Mouse (Mus musculus): Measurements from ENCODE around the gene Cuedc1.
A peak's percentile ranks its signal among the peaks of the same experiment; 100 is the strongest.

Gene Cuedc1

GRCm38 (mm10) chr11:88118817-88119642, 21.2 kb downstream of the Cuedc1 start:
- DNase-seq = peak; percentile 80 to 91

- DNase-seq = no peak
Observed at GRCm38 (mm10) chr11:88122545-88122944, 24.7 kb downstream of the Cuedc1 start.

GRCm38 (mm10) chr11:88123021-88123420, 25.2 kb downstream of the Cuedc1 start:
- DNase-seq = no peak

- DNase-seq = no peak
Observed at GRCm38 (mm10) chr11:88123731-88124130, 25.9 kb downstream of the Cuedc1 start.

- no peak for DNase-seq
Observed at GRCm38 (mm10) chr11:88125483-88125882, 27.6 kb downstream of the Cuedc1 start.

GRCm38 (mm10) chr11:88126306-88126793, 28.5 kb downstream of the Cuedc1 start:
- DNase-seq = no peak

GRCm38 (mm10) chr11:88128461-88128860, 30.6 kb downstream of the Cuedc1 start:
- peak; percentile 54 to 62 for DNase-seq

GRCm38 (mm10) chr11:88129281-88129680, 31.4 kb downstream of the Cuedc1 start:
- DNase-seq = no peak

GRCm38 (mm10) chr11:88129935-88130334, 32.1 kb downstream of the Cuedc1 start:
- DNase-seq = no peak

- DNase-seq = peak; percentile 74 to 84
Observed at GRCm38 (mm10) chr11:88131847-88132246, 34.0 kb downstream of the Cuedc1 start.

GRCm38 (mm10) chr11:88135218-88135617, 37.4 kb downstream of the Cuedc1 start:
- no peak for DNase-seq

GRCm38 (mm10) chr11:88137814-88138425, 40.1 kb downstream of the Cuedc1 start:
- DNase-seq = peak; percentile 77 to 78

- DNase-seq = no peak
Observed at GRCm38 (mm10) chr11:88139256-88139861, 41.5 kb downstream of the Cuedc1 start.

- DNase-seq = peak in 1 of 2 experiments; percentile 45
Observed at GRCm38 (mm10) chr11:88140066-88141060, 42.5 kb downstream of the Cuedc1 start.

GRCm38 (mm10) chr11:88142362-88142761, 44.5 kb downstream of the Cuedc1 start:
- no peak for DNase-seq

- no peak for DNase-seq
Observed at GRCm38 (mm10) chr11:88144100-88144499, 46.2 kb downstream of the Cuedc1 start.

- DNase-seq = no peak
Observed at GRCm38 (mm10) chr11:88145214-88146006, 47.6 kb downstream of the Cuedc1 start.

- no peak for DNase-seq
Observed at GRCm38 (mm10) chr11:88146264-88147060, 48.6 kb downstream of the Cuedc1 start.

- no peak for DNase-seq
Observed at GRCm38 (mm10) chr11:88147388-88147787, 49.5 kb downstream of the Cuedc1 start.

- DNase-seq = no peak
Observed at GRCm38 (mm10) chr11:88148015-88148637, 50.3 kb downstream of the Cuedc1 start.

All from kidney, postnatal 36 days (tissue).